Mouse (Mus musculus): ENCODE measurements around the gene Selenof. TPM values are rescaled to one million over a fixed set of nuclear protein-coding genes. Genes with fewer than 3 reads are reported as not detected.

Selenof gene
- total RNA-seq (2021): 100 to 1,000 TPM; 136 to 148 TPM
- long read RNA-seq, experiment 1, transcript Selenof-201 (5 exons, 1,514 nt): major isoform, 41 of 44 reads
- long read RNA-seq, experiment 1, partial matches to known transcripts: 3 of 44 reads
- long read RNA-seq, experiment 1, other reads (novel, unspliced or antisense): 0 of 44 reads
- long read RNA-seq, experiment 2, transcript Selenof-201 (5 exons, 1,514 nt): major isoform, 33 of 33 reads
- long read RNA-seq, experiment 2, partial matches to known transcripts: 0 of 33 reads
- long read RNA-seq, experiment 2, other reads (novel, unspliced or antisense): 0 of 33 reads

DNA sequence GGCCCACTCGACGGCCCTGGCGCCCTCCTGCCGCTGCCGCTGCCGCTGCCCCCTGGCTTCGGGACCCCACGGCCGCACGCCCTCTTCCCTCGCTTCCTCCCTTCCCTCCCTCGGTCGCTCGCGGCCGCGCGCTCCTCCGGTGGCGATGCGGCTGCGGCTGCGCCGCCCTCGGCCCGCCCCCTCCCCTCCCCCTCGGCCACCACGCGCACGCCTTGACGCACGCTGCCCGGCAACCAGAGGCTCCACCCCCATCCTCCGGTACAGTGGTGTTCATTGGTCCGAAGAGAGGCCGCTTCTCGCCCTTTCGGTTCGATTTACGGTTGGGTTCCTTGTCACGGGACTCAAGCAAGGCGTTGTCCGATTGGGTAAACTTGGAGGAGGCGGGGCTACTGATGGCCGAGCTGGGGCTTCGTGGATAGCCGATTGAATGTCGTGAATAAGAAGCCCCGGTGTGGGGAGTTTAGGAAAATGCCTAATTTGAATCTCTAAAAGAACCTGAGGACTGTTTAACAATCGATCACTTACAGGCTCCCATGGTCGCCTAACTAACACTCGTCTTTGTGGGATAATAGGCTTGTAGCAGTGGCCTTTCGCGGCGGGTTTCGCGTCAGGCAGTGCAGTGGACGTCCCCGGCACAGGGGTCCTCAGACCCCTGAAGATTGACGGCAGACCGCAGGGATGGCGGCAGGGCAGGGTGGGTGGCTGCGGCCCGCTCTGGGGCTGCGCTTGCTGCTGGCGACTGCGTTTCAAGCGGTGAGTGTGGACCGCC is at the start of gene Selenof, which contains the start of gene Hs2st1:
Gene Selenof (plus strand): TSS at position 258 of the 769 bp plus-strand sequence.
Gene Hs2st1 (minus strand): TSS at position 135 of the 769 bp plus-strand sequence.
- peak; percentile 98 to 100 for DNase-seq

DNA sequence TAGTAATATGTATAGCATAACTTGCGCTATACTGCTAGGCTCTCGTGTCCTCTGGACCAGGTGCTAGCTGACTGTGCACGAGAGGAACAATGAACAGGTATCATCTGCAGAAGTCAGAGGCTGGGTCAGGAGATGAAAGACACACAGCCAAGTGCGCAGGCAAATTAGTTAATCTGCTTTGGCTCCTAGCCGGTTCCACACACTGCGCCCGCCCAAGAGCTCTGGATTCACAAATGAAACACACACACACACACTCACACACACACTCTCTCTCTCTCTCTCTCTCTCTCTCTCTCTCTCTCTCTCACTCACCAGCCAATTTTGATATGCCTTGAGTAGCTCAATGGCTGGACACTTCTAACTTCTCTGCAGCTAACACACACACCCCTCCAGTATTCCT is 42.2 kb upstream of the Selenof start:
- DNase-seq: no peak

GRCm38 (mm10) chr3:144531023-144531422 is 39.1 kb upstream of the Selenof start:
- peak in 1 of 2 experiments; percentile 36 for DNase-seq

DNA sequence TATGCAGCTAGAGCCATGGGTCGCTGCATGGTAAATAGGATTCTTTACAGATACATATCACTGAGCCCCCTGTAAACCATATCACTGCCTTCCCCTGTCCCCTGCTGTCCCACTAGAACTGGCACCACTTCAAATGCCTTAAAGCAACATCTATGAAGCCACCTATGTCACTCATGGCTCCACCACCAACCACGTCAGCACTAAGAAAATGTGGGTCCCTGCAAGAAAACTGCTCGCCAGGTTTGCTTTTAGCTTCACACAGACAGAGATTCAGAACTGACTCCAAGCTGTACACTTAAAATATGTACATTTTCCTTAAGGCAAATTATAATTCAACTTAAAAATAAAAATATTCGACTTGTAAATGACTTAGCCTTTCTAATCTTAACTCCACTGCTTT is 35.0 kb upstream of the Selenof start:
- DNase-seq: no peak

- no peak for DNase-seq
These were observed 32.8 kb upstream of the Selenof start for GRCm38 (mm10) chr3:144537078-144537855.

GRCm38 (mm10) chr3:144539051-144539450 is 31.1 kb upstream of the Selenof start:
- DNase-seq: peak; percentile 22 to 30

DNA sequence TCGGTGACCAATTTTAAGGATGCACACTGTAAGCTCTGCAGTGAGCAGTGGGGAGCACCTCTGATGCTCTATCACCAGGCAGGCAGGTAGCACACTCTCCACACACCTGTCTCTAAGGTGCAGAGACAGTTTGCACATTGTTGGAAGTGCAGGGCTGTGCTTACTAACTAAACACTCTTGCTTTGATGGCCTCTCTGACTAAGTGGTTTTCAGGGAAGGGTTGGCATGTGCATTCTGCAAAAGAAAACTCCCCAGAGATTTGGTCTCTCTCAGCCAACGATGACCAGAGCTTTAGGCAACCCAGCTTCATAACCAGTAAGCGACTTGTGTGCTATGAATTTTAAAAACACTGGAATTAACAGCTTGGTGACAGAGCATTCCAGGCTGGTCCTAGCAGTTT is 29.3 kb upstream of the Selenof start:
- no peak for DNase-seq

DNA sequence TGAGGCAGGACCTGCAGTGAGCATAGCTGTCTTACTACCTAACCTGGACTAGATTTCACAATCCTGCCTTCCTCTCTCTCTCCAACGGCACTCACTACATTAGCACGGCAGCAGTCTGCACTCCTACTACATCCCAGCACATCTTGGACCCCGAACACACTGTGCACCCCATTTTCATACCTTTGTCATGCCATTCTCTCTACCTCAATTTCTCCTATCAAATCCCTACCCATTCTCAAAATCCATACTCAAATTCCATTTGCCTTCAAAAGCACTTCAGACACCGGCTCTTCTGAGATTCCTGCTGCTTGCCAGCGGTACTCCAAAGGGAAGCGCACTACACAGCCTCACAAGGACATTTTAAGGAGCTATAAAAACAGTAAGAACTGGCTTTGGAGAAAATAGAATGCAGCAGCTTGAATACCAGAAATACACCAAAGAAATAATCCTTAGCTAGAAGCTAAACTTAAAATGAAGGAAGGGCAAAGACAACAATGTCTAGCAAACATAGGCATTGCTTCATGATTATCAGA is 28.1 kb upstream of the Selenof start:
- no peak for DNase-seq

- no peak for DNase-seq
These were observed 25.0 kb upstream of the Selenof start for GRCm38 (mm10) chr3:144545152-144545551.

GRCm38 (mm10) chr3:144545832-144546231 is 24.3 kb upstream of the Selenof start:
- DNase-seq: no peak

DNA sequence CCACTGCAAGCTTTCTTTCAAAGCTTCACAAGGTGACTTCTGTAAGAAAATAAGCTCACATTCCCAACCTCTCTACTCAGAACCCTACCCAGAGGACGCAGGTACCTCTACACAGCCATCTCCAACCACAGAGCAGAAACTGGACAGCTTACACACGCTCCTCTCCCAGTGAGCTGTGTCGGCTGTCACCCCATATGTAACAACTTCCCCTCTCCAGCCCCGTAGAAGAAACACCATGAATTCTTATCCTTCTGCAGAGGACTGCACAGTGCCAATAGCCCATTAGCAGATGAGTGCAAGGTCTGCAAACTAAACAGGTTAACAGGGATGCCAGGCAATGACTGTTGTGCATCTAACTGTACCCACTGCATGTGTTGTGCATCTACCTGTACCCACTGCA is 23.6 kb upstream of the Selenof start:
- DNase-seq: no peak

- no peak for DNase-seq
These were observed 21.8 kb upstream of the Selenof start for GRCm38 (mm10) chr3:144548186-144548845.

GRCm38 (mm10) chr3:144550036-144550435 is 20.1 kb upstream of the Selenof start:
- DNase-seq: no peak

GRCm38 (mm10) chr3:144550659-144551058 is 19.4 kb upstream of the Selenof start:
- DNase-seq: no peak

DNA sequence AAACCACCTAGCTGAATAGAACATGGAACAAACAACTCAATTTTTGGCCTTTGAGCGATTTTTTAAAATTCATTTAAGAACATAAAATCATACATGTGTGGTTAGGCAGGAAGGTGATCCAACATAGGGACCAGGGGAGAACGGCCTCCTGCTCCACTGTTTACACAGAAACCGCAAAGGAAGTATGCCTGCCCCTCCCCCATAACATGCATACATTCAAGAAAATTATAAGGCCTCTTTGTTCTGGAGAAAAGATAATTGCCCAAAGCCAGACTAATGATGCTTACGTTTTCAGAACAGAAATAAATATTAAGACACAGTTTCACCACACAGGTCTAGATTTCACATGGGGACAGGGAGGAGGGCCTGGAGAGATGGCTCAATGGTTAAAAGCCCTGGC is 18.7 kb upstream of the Selenof start:
- no peak for DNase-seq

GRCm38 (mm10) chr3:144553942-144554341 is 16.2 kb upstream of the Selenof start:
- DNase-seq: peak in 1 of 2 experiments; percentile 9

DNA sequence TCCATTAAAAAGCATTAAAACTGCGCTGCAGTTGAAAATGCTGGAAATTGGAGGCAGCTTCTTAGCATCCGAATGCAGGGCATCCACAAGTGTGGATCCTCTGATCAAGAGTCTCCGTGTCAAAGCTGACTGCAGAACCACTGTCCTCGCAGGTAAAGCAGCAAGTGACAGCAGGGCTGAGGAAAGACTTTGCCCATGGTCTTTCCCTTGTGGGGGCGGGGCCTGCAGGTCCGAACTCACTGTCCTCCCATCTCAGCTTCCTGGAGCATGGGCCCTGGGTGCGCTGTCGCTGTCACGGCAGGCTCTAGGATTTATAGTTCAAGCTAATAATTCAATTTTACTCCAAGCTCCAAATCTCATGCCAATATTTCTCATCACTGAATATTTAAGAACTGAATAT is 15.6 kb upstream of the Selenof start:
- no peak for DNase-seq

- DNase-seq: no peak
These were observed 15.0 kb upstream of the Selenof start for GRCm38 (mm10) chr3:144555144-144555543.

DNA sequence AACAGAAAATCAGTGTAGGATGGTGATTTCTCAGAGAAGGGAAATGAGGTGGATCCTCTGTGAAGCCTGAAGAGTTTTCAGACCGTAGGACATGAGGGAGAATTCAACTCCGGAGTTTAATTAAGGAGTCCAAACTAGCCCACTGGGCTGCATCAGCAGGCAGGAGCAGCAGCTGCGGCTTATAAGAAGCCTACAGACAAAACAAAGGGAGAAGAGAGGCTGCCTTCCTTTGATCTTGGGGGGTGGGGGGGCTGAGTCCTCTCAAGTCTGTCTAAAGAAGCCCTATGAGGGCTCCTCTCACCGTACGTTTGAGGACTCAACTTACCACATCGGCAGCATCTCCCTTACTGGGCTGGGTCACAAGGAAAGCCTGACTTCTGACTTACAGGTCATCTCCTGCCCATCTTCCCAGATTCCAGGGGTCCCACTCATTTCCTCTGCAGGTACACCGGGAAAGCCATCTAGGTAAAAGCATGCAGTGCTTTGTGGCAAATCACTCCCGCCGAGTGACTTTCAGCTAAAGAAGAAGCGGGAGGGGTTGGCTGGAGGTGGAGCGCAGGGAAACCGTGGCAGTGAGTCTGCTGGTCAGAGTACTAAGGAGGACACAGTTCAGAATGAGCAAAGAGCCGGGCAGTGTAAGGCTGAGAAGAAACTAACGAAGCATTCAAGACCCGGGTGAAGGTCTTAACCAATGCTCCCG is 13.3 kb upstream of the Selenof start:
- DNase-seq: no peak

DNA sequence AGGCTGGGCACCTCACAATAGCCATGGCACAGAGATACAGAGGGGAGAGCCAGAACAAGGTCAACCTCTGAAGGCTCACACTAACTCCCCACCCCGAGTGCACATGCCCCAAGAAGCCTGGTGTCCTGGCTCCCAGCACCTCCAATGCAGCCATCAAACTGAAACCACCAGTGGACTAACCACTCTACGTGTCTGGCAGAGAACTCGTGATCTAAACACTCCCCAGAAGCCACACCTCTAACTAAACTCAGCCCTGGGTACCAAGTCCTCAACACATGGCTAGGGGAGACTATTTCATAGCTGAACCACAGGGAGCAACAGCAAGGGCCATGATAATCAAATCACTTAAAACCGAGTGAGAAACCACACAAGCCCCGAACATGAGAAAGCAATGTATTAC is 11.8 kb upstream of the Selenof start:
- DNase-seq: peak; percentile 10 to 36

Data from heart, adult 18-20 months (tissue).